Mouse (Mus musculus): ENCODE data around the gene Dedd2.

Dedd2 gene

GRCm38 (mm10) chr7:25218705-25219415, 1.6 kb downstream of the Dedd2 start:
- peak; percentile 24 for DNase-seq (ENCODE audit: low spot score)

DNA sequence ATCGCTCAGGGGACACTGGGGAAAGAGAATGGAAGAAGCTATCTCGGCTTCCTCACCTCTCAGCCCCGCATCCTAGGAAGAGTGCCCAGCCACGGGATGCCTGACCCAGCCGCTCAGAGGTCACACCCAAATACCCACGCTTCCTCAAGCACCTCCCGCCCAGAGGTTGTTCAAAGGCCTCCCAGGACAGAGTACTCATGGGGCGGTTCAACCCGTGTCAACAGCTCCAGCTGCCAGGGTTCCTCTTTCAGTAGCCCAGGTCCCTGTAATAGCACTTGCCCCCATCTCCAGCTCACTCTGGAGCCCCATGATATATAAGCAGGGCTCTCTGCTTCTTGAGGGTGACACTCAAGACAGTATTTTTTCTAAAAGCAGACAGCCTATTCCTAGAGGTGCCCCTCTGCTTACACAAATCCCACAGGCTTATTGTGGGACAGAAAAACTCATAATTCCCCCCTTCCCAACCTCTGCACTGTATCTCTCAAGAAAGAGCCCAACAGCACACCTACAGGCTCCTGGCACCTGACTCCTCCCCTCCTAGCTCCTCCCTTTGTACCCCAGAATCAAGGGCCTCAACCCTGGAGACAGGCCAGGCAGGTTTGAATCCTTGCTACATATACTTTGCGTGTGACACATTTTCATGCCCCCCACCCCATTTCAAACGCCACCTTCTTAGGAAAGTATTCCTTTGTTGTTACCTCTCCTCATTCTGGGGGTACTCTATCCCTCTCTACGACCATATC, 2.6 kb downstream of the Dedd2 start:
- no peak for DNase-seq (ENCODE audit: low spot score)

DNA sequence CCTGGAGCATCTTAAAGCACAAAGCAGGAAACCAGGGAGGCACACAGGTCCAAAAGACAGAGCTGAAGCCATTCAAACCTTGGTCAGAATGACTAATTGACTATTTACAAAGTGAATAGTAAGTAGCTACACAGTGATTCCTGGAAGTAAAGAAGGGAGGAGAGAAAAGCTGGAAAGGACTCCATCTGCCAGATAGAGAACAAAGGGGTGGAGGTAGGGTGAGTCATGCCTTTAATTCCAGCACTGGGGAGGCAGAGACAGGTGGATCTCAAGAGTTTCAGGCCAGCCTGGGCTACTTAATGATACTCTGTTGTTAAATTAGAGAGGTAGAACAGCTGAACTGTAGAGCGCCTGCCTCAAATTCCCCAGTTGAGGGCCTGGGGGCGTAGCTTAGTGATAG, 6.2 kb downstream of the Dedd2 start:
- DNase-seq (ENCODE audit: low spot score) = no peak

GRCm38 (mm10) chr7:25213099-25213498, 7.3 kb downstream of the Dedd2 start:
- no peak for DNase-seq (ENCODE audit: low spot score)

GRCm38 (mm10) chr7:25210482-25210881, 9.9 kb downstream of the Dedd2 start:
- no peak for DNase-seq (ENCODE audit: low spot score)

DNA sequence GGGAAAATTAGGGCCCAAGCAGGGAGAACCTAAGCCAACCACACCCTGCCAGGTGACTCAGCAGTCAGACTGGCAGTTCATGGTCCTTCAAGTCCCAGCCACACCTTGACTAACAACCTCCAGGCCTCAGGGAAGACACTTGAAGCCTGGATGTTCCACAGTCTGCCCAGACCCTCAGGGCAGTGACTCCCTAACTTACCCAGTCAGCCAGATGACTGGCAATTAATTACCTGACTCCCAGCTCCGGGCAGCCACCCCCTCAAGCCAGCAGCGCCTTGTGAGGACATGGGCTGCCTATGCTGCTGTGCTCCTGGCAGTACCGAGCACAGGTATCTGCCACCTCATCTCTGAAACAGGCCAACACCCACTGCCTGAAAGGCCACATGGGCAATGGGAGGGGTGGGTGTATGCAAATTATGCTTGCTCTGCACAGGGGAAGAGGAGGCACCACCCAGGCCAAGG, 11.2 kb downstream of the Dedd2 start:
- DNase-seq (ENCODE audit: low spot score) = no peak

GRCm38 (mm10) chr7:25206094-25206830, 14.2 kb downstream of the Dedd2 start:
- DNase-seq (ENCODE audit: low spot score) = no peak

DNA sequence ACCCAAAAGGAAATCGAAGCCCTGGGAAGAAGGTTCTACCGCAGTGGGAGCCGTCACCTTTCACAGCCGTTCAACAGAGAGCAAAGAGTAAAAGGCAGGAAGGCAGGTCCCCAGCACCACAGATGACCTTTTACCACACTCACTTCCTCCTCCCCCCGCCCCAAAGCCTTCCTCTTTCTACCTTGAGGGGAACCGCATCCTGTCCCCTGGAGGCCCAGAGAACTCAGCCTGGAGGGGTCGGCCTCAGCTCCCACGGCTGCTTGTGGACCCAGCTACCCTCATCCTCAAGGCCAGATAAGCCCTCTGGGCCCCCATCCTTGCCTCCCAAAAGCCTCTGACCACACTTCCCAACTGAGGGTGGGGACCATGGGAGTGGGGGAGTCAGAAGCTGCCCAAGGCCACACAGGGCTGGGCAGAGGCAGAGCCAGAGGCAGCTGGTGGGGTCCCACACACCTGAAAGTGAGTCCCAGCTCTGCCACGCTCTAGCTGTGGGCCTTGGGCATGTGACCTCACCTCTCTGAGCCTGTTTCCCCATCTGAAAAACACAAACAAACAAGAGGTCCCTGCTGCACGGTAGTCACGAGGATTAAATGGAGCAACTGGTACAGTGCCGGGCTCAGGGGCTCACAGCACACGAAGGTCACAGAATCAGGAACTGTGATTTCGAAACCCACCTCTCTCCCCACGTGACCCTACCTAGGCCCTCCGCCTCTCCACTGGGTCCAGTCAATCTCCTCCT, 14.9 kb downstream of the Dedd2 start:
- no peak for DNase-seq (ENCODE audit: low spot score)

DNA sequence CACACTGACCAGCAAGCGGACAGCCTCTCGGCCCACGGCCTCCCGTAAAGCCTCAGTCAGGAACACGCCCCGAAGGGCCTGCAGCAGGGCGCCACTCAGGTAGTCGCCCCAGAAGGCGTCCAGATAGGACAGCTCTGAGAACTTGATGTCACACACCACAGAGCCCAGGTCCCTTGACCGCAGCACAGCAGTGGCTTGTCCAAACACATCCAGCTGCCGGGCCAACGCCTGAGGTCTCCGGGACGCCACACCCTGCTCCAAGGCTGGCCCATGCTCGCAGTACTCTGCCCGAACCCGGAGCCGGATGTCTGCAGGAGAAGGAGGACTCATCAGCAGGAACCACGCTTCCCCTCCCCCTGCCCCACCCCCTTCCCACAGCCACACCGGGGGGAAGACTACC, 16.8 kb downstream of the Dedd2 start:
- no peak for DNase-seq (ENCODE audit: low spot score)

DNA sequence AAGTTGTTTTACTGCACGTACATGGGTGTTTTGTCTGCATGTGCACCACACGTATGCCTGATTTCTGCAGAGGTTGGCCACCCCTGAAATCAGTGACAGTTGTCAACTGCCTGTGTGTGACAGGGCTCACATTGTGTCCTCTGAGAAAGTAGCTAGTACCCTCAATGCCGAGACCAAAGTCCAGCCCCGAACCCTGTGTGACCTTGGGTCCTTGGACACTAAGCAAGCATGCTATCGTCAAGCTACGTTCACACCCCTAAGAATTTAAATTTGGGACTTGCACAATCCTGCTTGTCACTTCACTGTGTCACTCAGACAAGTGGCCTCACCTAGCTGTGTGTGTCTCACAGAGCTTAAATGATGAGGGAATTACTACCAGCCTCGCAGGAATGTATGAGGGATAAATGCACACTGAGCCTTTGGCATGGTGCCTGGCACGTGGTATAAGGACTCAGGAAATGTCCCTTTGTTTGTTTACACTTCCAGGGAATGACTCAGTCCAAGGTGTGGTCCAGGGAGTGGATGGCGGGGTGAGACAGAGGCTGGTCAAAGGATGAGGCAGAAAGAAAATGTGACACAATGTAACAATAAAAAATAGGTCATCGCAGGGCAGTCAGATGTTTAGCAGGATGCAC, 22.9 kb downstream of the Dedd2 start:
- DNase-seq (ENCODE audit: low spot score) = no peak

GRCm38 (mm10) chr7:25196107-25196506, 24.3 kb downstream of the Dedd2 start:
- no peak for DNase-seq (ENCODE audit: low spot score)

DNA sequence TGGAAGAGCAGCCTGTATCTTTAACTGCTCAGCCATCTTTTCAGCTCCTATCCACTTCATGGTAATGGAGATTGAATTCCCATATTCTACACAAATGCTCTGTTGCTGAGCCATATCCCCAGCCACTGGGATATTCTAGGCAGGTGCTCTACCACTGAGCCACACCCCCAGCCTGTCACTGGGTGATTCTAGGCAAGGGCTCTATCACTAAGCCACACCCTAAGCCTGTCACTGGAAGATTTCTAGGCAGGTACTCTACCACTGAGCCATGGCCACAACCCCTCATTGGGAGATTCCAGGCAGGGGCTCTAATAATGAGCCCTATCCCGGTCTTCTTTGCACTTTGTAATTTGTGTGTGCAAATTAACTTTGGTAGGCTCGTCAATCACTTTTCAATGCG, 25.3 kb downstream of the Dedd2 start:
- no peak for DNase-seq (ENCODE audit: low spot score)

DNA sequence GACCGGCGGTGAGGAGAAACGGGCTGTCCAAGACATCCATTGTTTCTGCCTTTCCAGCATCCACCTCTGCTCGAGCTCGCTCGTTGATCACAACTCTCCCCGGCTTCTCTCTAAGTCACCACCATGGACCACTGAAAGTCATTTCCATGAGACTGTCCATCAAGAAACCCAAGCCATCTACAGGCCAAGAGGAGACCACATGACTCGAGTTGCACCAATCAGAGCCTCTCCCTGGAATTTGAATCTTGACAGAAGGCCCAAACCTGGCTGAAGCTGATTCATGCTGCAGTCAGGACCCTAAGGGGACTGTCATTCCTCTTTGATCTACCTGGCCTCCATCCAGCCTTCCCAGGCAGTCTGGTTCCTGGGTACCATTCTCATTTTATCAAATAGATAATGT, 28.3 kb downstream of the Dedd2 start:
- DNase-seq (ENCODE audit: low spot score) = no peak

DNA sequence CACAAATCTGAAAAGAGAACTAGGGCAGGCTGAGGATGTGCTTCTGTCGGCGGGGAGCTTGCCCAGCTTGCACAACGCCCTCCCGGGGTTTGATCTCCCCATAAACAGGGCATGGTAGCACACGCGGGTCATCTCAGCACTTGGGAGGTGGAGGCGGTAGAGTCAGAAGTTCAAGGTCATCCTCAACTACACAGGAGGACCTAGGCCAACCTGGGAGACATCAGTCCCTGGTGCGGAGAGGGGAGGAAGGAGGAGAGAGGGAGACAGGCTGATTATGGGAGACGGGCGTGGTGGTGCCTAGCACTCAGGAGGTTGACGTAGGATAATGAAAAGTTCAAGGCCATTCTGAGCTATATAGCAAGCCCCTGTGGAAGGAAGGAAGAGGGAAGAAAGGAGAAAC, 29.6 kb downstream of the Dedd2 start:
- DNase-seq (ENCODE audit: low spot score) = no peak

- DNase-seq (ENCODE audit: low spot score) = peak; percentile 70
These were observed 32.5 kb downstream of the Dedd2 start for GRCm38 (mm10) chr7:25187662-25188650.

DNA sequence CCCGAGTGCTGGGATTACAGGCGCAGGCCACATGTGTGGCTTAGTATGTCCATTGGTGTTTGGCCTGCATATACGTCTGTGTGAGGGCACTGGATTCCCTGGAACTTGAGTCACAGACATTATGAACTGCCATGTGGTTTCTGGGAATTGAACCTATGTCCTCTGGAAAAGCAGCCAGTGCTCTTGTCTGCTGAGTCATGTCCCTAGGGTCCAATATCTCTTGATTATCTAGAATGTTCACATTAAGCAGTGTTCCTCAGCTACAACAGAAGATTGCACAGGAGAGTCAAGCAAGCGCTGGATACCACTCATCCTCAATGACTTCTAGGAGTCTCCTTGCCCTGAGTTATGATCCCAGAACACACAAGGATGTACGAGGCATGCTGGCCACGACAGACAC, 36.3 kb downstream of the Dedd2 start:
- no peak for DNase-seq (ENCODE audit: low spot score)

- DNase-seq (ENCODE audit: low spot score) = no peak
These were observed 38.6 kb downstream of the Dedd2 start for GRCm38 (mm10) chr7:25181814-25182213.

DNA sequence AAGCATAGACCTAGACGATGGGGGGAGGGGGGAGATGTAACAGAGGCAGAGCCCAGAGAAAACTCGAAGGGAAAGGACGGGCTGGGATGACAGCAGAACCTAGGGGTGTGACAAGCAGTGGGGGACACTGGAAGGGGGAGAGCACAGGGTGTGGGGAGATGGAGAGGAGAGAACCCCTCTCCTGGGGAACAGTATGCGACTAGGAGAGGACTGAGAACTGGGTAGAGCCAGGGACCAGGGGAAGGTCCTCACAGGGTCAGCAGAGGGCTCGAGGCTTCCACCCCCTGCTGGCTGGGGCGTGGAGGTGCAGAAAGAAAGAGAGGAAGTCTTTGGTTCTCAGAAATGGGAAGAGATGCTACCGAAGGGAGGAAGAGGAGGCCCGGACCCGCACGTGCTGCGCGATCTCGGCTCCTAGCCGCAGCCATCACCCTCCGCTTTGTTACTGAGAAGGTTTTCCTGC, 39.1 kb downstream of the Dedd2 start:
- no peak for DNase-seq (ENCODE audit: low spot score)

GRCm38 (mm10) chr7:25180512-25180911, 39.9 kb downstream of the Dedd2 start:
- DNase-seq (ENCODE audit: low spot score) = no peak

GRCm38 (mm10) chr7:25179606-25180161, 40.7 kb downstream of the Dedd2 start, which contains the start of gene Pou2f2:
TSS of gene Pou2f2 (minus strand) at chr7:25179726.
- peak; percentile 44 for DNase-seq (ENCODE audit: low spot score)

All from ovary, postnatal 10 days (tissue).